Mouse (Mus musculus) heart, adult 2 months (tissue): ENCODE results near the gene Endou.

Source experiments
- CTCF ChIP-seq: fragments of 200-600 bp; IDR thresholded peaks from 2 replicates; pipeline ENCODE4 v1.8.1; 2022; ENCODE audit warnings: antibody characterized with exemption, mild to moderate bottlenecking, moderate library complexity
- EP300 ChIP-seq: fragments of 200-500 bp; IDR thresholded peaks from 2 replicates; pipeline ENCODE4 v1.6.1; 2011; ENCODE audit warnings: low read depth, low read length, control low read depth; ENCODE audit not compliant: insufficient read depth
- POLR2A ChIP-seq: fragments of 200-500 bp; IDR thresholded peaks from 2 replicates; pipeline ENCODE4 v1.6.1; 2011; ENCODE audit warnings: mild to moderate bottlenecking, low read depth, low read length, control low read depth; ENCODE audit not compliant: insufficient read depth

- TF ChIP-seq POLR2A (no peak), EP300 (no peak), CTCF (no peak)
Observed at GRCm38 (mm10) chr15:97727048-97727447, 4.1 kb downstream of the Endou start.
